Mouse (Mus musculus) adrenal gland, adult 8-10 months (tissue): ENCODE measurements around the gene Fcamr. TPM values are rescaled to one million over a fixed set of nuclear protein-coding genes. Genes with fewer than 3 reads are reported as not detected.

Source experiments
- DNase-seq: peaks from one replicate; pipeline ENCODE4 v3.0.0; 2022
- total RNA-seq, 4 experiments: library from RNA; stranded (reverse); gene quantifications; 2 replicates each; pipeline ENCODE4 v1.2.4; 2022

Fcamr gene
- total RNA-seq, 4 experiments from 2014 or later: 0.22 TPM; not detected in 3

DNA sequence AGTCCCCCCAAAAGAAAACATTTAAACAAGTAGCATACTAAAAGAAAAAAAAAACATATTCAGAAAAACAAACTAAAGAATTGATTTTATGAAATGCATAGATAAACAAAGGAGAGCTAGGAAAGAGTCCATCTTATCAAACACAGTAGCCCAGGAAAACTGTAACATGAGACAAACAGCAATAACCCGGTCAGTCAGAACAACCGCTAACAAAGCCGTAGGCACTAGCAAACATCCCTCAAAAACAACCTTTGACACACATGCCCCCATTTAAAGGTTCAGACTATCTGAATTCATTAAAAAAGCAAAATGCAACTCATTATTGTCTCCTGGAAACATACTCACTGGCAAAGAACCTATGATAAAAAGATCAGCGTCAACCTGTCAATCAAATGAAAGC lies 56.8 kb downstream of the Fcamr start:
- no peak for DNase-seq

DNA sequence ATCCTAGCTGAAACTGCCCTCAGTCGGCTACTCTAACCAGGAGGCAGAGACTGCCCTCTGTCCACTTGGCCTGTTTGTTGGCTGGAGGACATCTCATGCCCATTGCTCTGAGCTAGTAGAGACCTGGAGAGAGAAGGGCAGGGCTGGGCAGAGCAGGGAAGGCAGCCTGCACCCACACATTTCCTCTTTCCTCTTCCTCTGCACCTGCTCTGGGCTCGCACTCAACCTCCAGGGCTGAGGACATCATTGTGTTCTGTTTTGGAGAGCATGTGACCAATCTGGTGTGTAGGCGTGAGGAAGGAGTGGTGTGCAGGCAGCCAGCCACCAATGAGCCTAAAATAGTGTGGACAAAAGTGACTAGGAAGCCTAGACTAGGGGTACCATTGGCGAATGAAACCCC lies 63.5 kb downstream of the Fcamr start:
- no peak for DNase-seq

Other genes with a start within 250 kb of the Fcamr start
- not detected for gene Zp3r, start 171.3 kb upstream of the Fcamr start, total RNA-seq
- under 1 TPM in 1 of 4 experiments, not detected in 3; 0.32 TPM for gene C4bp, start 139.3 kb upstream of the Fcamr start, total RNA-seq
- under 1 TPM in 2 of 4 experiments, not detected in 2; 0.31 to 0.35 TPM for gene Gm29427, start 85.1 kb upstream of the Fcamr start, total RNA-seq
- gene Yod1, start 83.6 kb upstream of the Fcamr start, total RNA-seq: 10 to 100 TPM in 2 of 4 experiments, 1 to 10 TPM in 2; 7.8 to 16.6 (median 11.6) TPM
- gene Pfkfb2, start 71.6 kb upstream of the Fcamr start, total RNA-seq: 100 to 1,000 TPM in 1 of 4 experiments, 10 to 100 TPM in 3; 29.4 to 107 (median 61.6) TPM
- 10 to 100 TPM in 2 of 4 experiments, 1 to 10 TPM in 2; 3.7 to 16.2 (median 8.1) TPM for gene AA986860, start 68.9 kb upstream of the Fcamr start, total RNA-seq
- gene Pigr, start 25.8 kb downstream of the Fcamr start, total RNA-seq: under 1 TPM; 0.09 to 0.51 (median 0.35) TPM
- 1 to 10 TPM in 1 of 4 experiments, under 1 TPM in 3; 0.70 to 1.0 (median 0.77) TPM for gene Fcmr, start 64.8 kb downstream of the Fcamr start, total RNA-seq
- gene Il24, start 86.6 kb downstream of the Fcamr start, total RNA-seq: not detected
- gene Il20, start 110.5 kb downstream of the Fcamr start, total RNA-seq: not detected
- not detected for gene Il19, start 139.2 kb downstream of the Fcamr start, total RNA-seq
- under 1 TPM in 1 of 4 experiments, not detected in 3; 0.30 TPM for gene Il10, start 218.9 kb downstream of the Fcamr start, total RNA-seq